Mouse (Mus musculus) forebrain, embryonic 15.5 days (tissue): ENCODE data around the gene Cdk10. TPM values are rescaled to one million over a fixed set of nuclear protein-coding genes. Genes with fewer than 3 reads are reported as not detected.

Experiments
- polyA plus RNA-seq: library from polyadenylated mRNA; unstranded; fragments of >200 nt; fragmentation: Nextera tagmentation; extraction: Ambion mirVana; gene quantifications from 2 replicates; pipeline ENCODE4 v1.2.1, GENCODE M21; 2015

Cdk10 gene
- polyA plus RNA-seq, 1 experiment from 2014 or later: 45.9 TPM

Other genes with a start within 250 kb of the Cdk10 start
- gene Ankrd11, start 182.6 kb upstream of the Cdk10 start, polyA plus RNA-seq: 53.3 and 76.2 TPM in 2 replicates
- 47.0 and 47.2 TPM in 2 replicates for gene Spg7, start 161.9 kb upstream of the Cdk10 start, polyA plus RNA-seq
- 886 and 899 TPM in 2 replicates for gene Rpl13, start 122.5 kb upstream of the Cdk10 start, polyA plus RNA-seq
- gene Cpne7, start 107.5 kb upstream of the Cdk10 start, polyA plus RNA-seq: 2.5 and 3.2 TPM in 2 replicates
- gene Sult5a1, start 66.5 kb upstream of the Cdk10 start, polyA plus RNA-seq: 0.69 and 1.0 TPM in 2 replicates
- gene Dpep1, start 38.6 kb upstream of the Cdk10 start, polyA plus RNA-seq: 0.11 TPM in 1 of 2 replicates, not detected in the other
- gene Chmp1a, start 12.1 kb upstream of the Cdk10 start, polyA plus RNA-seq: 229 and 239 TPM in 2 replicates
- 5.0 and 5.1 TPM in 2 replicates for gene Spata33, start 12.0 kb upstream of the Cdk10 start, polyA plus RNA-seq
- gene Spata2l, start 11.4 kb downstream of the Cdk10 start, polyA plus RNA-seq: 4.0 and 4.8 TPM in 2 replicates
- 26.1 and 26.5 TPM in 2 replicates for gene Zfp276, start 29.4 kb downstream of the Cdk10 start, polyA plus RNA-seq
- gene Vps9d1, start 29.5 kb downstream of the Cdk10 start, polyA plus RNA-seq: 46.8 and 47.2 TPM in 2 replicates
- gene Fanca, start 93.7 kb downstream of the Cdk10 start, polyA plus RNA-seq: 15.2 and 15.3 TPM in 2 replicates
- 32.9 and 33.0 TPM in 2 replicates for gene Spire2, start 107.9 kb downstream of the Cdk10 start, polyA plus RNA-seq
- 252 and 259 TPM in 2 replicates for gene Tcf25, start 148.9 kb downstream of the Cdk10 start, polyA plus RNA-seq
- 0.15 and 0.23 TPM in 2 replicates for gene Mc1r, start 182.3 kb downstream of the Cdk10 start, polyA plus RNA-seq
- 1,822 and 1,823 TPM in 2 replicates for gene Tubb3, start 186.6 kb downstream of the Cdk10 start, polyA plus RNA-seq
- gene Def8, start 198.7 kb downstream of the Cdk10 start, polyA plus RNA-seq: 43.3 and 46.3 TPM in 2 replicates